Mouse (Mus musculus) lung, postnatal 25 days (tissue): ENCODE results near the gene Rhox4e.
"Not testable (repeated sequence)": the region's sequence is repeated elsewhere in the genome, so short reads cannot be mapped to it uniquely, and the experiment has no call there.

ENCODE experiments used
- DNase-seq: peaks from one replicate; pipeline ENCODE4 v3.0.0; 2022; ENCODE audit warnings: low spot score

Rhox4e gene

GRCm38 (mm10) chrX:37557112-37557511 is at the start of gene Rhox4e:
TSS of gene Rhox4e (plus strand) at chrX:37557412.
- DNase-seq: not testable (repeated sequence)

GRCm38 (mm10) chrX:37514059-37514458 is 43.2 kb upstream of the Rhox4e start, which contains the start of gene Rhox4d:
TSS of gene Rhox4d (plus strand) at chrX:37514359.
- not testable (repeated sequence) for DNase-seq

GRCm38 (mm10) chrX:37530152-37530551 is 27.1 kb upstream of the Rhox4e start, which contains the start of gene Rhox2e:
TSS of gene Rhox2e (plus strand) at chrX:37530452.
- not testable (repeated sequence) for DNase-seq

- DNase-seq: not testable (repeated sequence)
Observed at GRCm38 (mm10) chrX:37541719-37542118, 15.5 kb upstream of the Rhox4e start, which contains the start of gene Rhox3e. TSS of gene Rhox3e (plus strand) at chrX:37542019.

- DNase-seq: not testable (repeated sequence)
Observed at GRCm38 (mm10) chrX:37571105-37571504, 13.9 kb downstream of the Rhox4e start, which contains the start of gene Rhox2f. TSS of gene Rhox2f (plus strand) at chrX:37571405.

GRCm38 (mm10) chrX:37572638-37573037 is 15.4 kb downstream of the Rhox4e start:
- not testable (repeated sequence) for DNase-seq

GRCm38 (mm10) chrX:37580692-37581091 is 23.5 kb downstream of the Rhox4e start, which contains the start of gene Rhox3f:
TSS of gene Rhox3f (plus strand) at chrX:37580992.
- DNase-seq: not testable (repeated sequence)

- DNase-seq: not testable (repeated sequence)
Observed at GRCm38 (mm10) chrX:37607604-37608003, 50.4 kb downstream of the Rhox4e start, which contains the start of gene Rhox4f. TSS of gene Rhox4f (minus strand) at chrX:37607704.
